Mouse (Mus musculus): ENCODE results near the gene Olfr1497. TPM values are rescaled to one million over a fixed set of nuclear protein-coding genes. Genes with fewer than 3 reads are reported as not detected.

Olfr1497 gene
- total RNA-seq (2023), result not detected

GRCm38 (mm10) chr19:13798102-13798501 is at the start of gene Olfr1497:
Olfr1497 (minus strand) TSS chr19:13798202.

GRCm38 (mm10) chr19:13830388-13830787 is 32.4 kb upstream of the Olfr1497 start, which contains the start of gene Olfr1500:
Olfr1500 (minus strand) TSS chr19:13830488.

GRCm38 (mm10) chr19:13819347-13819746 is 21.3 kb upstream of the Olfr1497 start, which contains the start of gene Olfr1499:
Olfr1499 (minus strand) TSS chr19:13819447.

GRCm38 (mm10) chr19:13777578-13777977 is 20.4 kb downstream of the Olfr1497 start, which contains the start of gene Olfr1496:
Olfr1496 (plus strand) TSS chr19:13777878.

GRCm38 (mm10) chr19:13764306-13764705 is 33.7 kb downstream of the Olfr1497 start, which contains the start of gene Olfr1495:
Olfr1495 (plus strand) TSS chr19:13764606.

Other genes starting within 250 kb of the Olfr1497 start
- not detected for gene Olfr1484, start 214.7 kb downstream of the Olfr1497 start, total RNA-seq (2023)
- not detected for gene Olfr1487, start 180.8 kb downstream of the Olfr1497 start, total RNA-seq (2023)
- not detected for gene Olfr1489, start 166.6 kb downstream of the Olfr1497 start, total RNA-seq (2023)
- not detected for gene Olfr1490, start 147.1 kb downstream of the Olfr1497 start, total RNA-seq (2023)
- not detected for gene Olfr1491, start 100.9 kb downstream of the Olfr1497 start, total RNA-seq (2023)
- gene Olfr1493-ps1, start 74.9 kb downstream of the Olfr1497 start, total RNA-seq (2023), result not detected
- gene Olfr1494, start 58.5 kb downstream of the Olfr1497 start, total RNA-seq (2023), result not detected
- not detected for gene Olfr1495, start 33.6 kb downstream of the Olfr1497 start, total RNA-seq (2023)
- not detected for gene Olfr1496, start 20.3 kb downstream of the Olfr1497 start, total RNA-seq (2023)
- gene Olfr1499, start 21.2 kb upstream of the Olfr1497 start, total RNA-seq (2023), result not detected
- gene Olfr1500, start 32.3 kb upstream of the Olfr1497 start, total RNA-seq (2023), result not detected
- gene Olfr1501, start 52.5 kb upstream of the Olfr1497 start, total RNA-seq (2023), result not detected
- gene Olfr1502, start 63.6 kb upstream of the Olfr1497 start, total RNA-seq (2023), result not detected
- not detected for gene Olfr1504, start 99.7 kb upstream of the Olfr1497 start, total RNA-seq (2023)
- not detected for gene Olfr1505, start 115.3 kb upstream of the Olfr1497 start, total RNA-seq (2023)